Comparison of ENCODE assay signal across 29 mouse cellular contexts in the genomic region with DNA sequence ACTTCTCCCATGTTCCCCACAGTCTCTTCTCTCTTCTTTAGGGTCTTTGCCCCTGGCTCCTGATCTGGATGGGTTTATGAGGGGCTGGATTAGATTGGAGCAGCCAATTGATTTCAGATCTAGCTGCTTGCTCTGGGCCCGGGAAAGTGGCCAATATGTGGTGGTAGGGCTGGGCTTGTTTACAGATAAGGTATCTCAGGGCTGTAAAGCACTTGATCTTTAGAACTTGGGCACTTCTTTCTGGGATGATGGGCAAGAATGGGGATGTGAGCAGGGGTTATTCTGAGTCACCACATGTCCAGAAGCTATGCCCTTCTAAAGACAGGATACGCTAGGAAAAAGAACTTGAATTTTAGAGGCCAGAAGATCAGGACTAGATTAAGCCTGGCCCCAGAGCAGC. TPM values are rescaled to one million over a fixed set of nuclear protein-coding genes. Genes with fewer than 3 reads are reported as not detected.
"Had no signal": no experiment of that assay in that cellular context is flagged by ENCODE, and none has a peak within 500 bp of the region (broad histone marks: within the 10 kb centered on the region; RNA-seq: fewer than 3 reads in every experiment).

No protein-coding gene starts in this region.

- ATAC-seq: hindbrain, postnatal 0 days had no signal

- H3K4me3 ChIP-seq: gastrocnemius, adult 2 months; heart, embryonic 13.5 days; heart, embryonic 15.5 days; hindbrain, embryonic 13.5 days; hindbrain, embryonic 15.5 days; layer of hippocampus, adult 2 months; left cerebral cortex, adult 2 months; limb, embryonic 10.5 days; limb, embryonic 12.5 days; liver, embryonic 13.5 days had no signal

- H3K4me2 ChIP-seq: heart, embryonic 11.5 days; heart, embryonic 13.5 days; heart, embryonic 15.5 days; hindbrain, embryonic 13.5 days; hindbrain, embryonic 15.5 days; limb, embryonic 12.5 days; liver, embryonic 13.5 days had no signal

- H3K9ac ChIP-seq: heart, embryonic 13.5 days; heart, embryonic 15.5 days; hindbrain, embryonic 13.5 days; hindbrain, embryonic 15.5 days; limb, embryonic 12.5 days; liver, embryonic 13.5 days had no signal

- H3K4me1 ChIP-seq: heart, embryonic 13.5 days; heart, embryonic 15.5 days; hindbrain, embryonic 13.5 days; hindbrain, embryonic 15.5 days; limb, embryonic 10.5 days; limb, embryonic 12.5 days; liver, embryonic 13.5 days had no signal

- DNase-seq: gastrocnemius, adult 2 months; gastrocnemius, postnatal 10 days; gastrocnemius, postnatal 25 days; heart, adult 18-20 months; heart, postnatal 14 days; heart, postnatal 36 days; kidney, adult 18-20 months; kidney, adult 8-10 months; kidney, postnatal 14 days; kidney, postnatal 36 days; liver; liver, embryonic 13.5 days had no signal

- H3K9me3 ChIP-seq: heart, embryonic 15.5 days; limb, embryonic 10.5 days; liver, embryonic 13.5 days had no signal

- H3K36me3 ChIP-seq: heart, embryonic 13.5 days; heart, embryonic 15.5 days; hindbrain, embryonic 13.5 days; hindbrain, embryonic 15.5 days; limb, embryonic 10.5 days; limb, embryonic 12.5 days; liver, embryonic 13.5 days had no signal

- H3K27ac ChIP-seq: gastrocnemius, adult 2 months; heart, embryonic 13.5 days; heart, embryonic 15.5 days; hindbrain, embryonic 13.5 days; hindbrain, embryonic 15.5 days; hindbrain, postnatal 0 days; kidney, postnatal 0 days; layer of hippocampus, adult 2 months; left cerebral cortex, adult 2 months; limb, embryonic 10.5 days; limb, embryonic 12.5 days; liver, embryonic 13.5 days had no signal

RNA-seq across cellular contexts. Expression of gene Cyp4f14, which starts 2.0 kb away (rescaled TPM):
- total RNA-seq: granulocyte monocyte progenitor cell, adult 5-6 weeks; heart, postnatal 14 days; heart, postnatal 36 days; hematopoietic stem cell, adult 5-6 weeks had no signal
- polyA plus RNA-seq: heart, embryonic 11.5 days; heart, embryonic 13.5 days; heart, embryonic 15.5 days; heart, postnatal 0 days; hindbrain, embryonic 11.5 days; hindbrain, embryonic 13.5 days; hindbrain, embryonic 15.5 days; kidney, embryonic 14.5 days; kidney, postnatal 0 days; limb, embryonic 10.5 days; limb, embryonic 12.5 days; limb, embryonic 14.5 days; liver, embryonic 13.5 days had no signal
